Mouse (Mus musculus) layer of hippocampus, adult 11-12 months (tissue): ENCODE measurements around the gene Tepp.

Source experiments
- DNase-seq: peaks from one replicate; pipeline ENCODE4 v3.0.0; 2022; ENCODE audit warnings: low spot score

The Tepp gene

GRCm38 (mm10) chr8:95331156-95331719 lies 20.9 kb downstream of the Tepp start:
- no peak for DNase-seq

GRCm38 (mm10) chr8:95331720-95332436 lies 21.5 kb downstream of the Tepp start, which contains the start of the genes Zfp319 and Usb1:
TSS of gene Zfp319 (minus strand) at chr8:95331950.
TSS of gene Usb1 (plus strand) at chr8:95332284.
- DNase-seq, result peak; percentile 91

- no peak for DNase-seq
These were observed 22.3 kb downstream of the Tepp start for GRCm38 (mm10) chr8:95332437-95333199.

- DNase-seq, result no peak
These were observed 25.3 kb downstream of the Tepp start for GRCm38 (mm10) chr8:95335706-95336105.

- DNase-seq, result no peak
These were observed 26.0 kb downstream of the Tepp start for GRCm38 (mm10) chr8:95336363-95336762.

- DNase-seq, result no peak
These were observed 31.4 kb downstream of the Tepp start for GRCm38 (mm10) chr8:95341721-95342120.

- no peak for DNase-seq
These were observed 34.3 kb downstream of the Tepp start for GRCm38 (mm10) chr8:95344668-95345067.

- DNase-seq, result peak; percentile 85
These were observed 36.5 kb downstream of the Tepp start for GRCm38 (mm10) chr8:95346643-95347545.

- DNase-seq, result no peak
These were observed 38.0 kb downstream of the Tepp start for GRCm38 (mm10) chr8:95348356-95348755.

- DNase-seq, result peak; percentile 81
These were observed 38.7 kb downstream of the Tepp start for GRCm38 (mm10) chr8:95348811-95349630.

- no peak for DNase-seq
These were observed 41.1 kb downstream of the Tepp start for GRCm38 (mm10) chr8:95351461-95351860.

- peak; percentile 62 for DNase-seq
These were observed 41.9 kb downstream of the Tepp start, which contains the start of gene Mmp15 for GRCm38 (mm10) chr8:95352151-95352870. TSS of gene Mmp15 (plus strand) at chr8:95352268.

- no peak for DNase-seq
These were observed 42.8 kb downstream of the Tepp start for GRCm38 (mm10) chr8:95352871-95353866.

- no peak for DNase-seq
These were observed 44.2 kb downstream of the Tepp start for GRCm38 (mm10) chr8:95354606-95355005.

GRCm38 (mm10) chr8:95358550-95359411 lies 48.4 kb downstream of the Tepp start:
- DNase-seq, result no peak

GRCm38 (mm10) chr8:95360181-95361015 lies 50.0 kb downstream of the Tepp start:
- DNase-seq, result no peak

GRCm38 (mm10) chr8:95361016-95361341 lies 50.6 kb downstream of the Tepp start:
- DNase-seq, result no peak
